Mouse (Mus musculus) right cerebral cortex, postnatal 25 days (tissue): ENCODE results near the gene Tmf1.

ENCODE experiments used
- DNase-seq: peaks from one replicate; pipeline ENCODE4 v3.0.0; 2022

Tmf1 gene

GRCm38 (mm10) chr6:97104264-97104852 is 74.6 kb downstream of the Tmf1 start:
- DNase-seq, result no peak
